Mouse (Mus musculus) liver, embryonic 14.5 days (tissue): ENCODE data around the gene Irf2bp2. TPM values are rescaled to one million over a fixed set of nuclear protein-coding genes. Genes with fewer than 3 reads are reported as not detected.

ENCODE experiments used
- ATAC-seq: fragments of 200-750 bp; cut with Nextera tagmentation; 2 replicates; pipeline ENCODE4 v1.8.0; 2017; ENCODE audit warnings: moderate number of reproducible peaks, mild to moderate bottlenecking, moderate library complexity; ENCODE audit not compliant: insufficient read depth
- DNase-seq, 3 experiments: peaks; one replicate each; pipeline ENCODE4 v3.0.0-alpha.2; 2012 to 2013; ENCODE audit warnings: low read depth in 3 of 3, low spot score in 3 of 3
- H3K27ac ChIP-seq: fragments of 300-500 bp; sonication (generic); 2 replicates; pipeline ENCODE4 v1.5.1; 2014; ENCODE audit warnings: moderate library complexity, mild to moderate bottlenecking, control low read depth, inconsistent platforms
- H3K27me3 ChIP-seq: fragments of 300-500 bp; sonication (generic); 2 replicates; pipeline ENCODE4 v1.6.1; 2014; ENCODE audit warnings: mild to moderate bottlenecking, low read length, moderate library complexity; ENCODE audit not compliant: control insufficient read depth, insufficient read depth
- H3K36me3 ChIP-seq: fragments of 300-500 bp; sonication (generic); replicated peaks from 2 replicates; pipeline ENCODE4 v1.6.1; 2014; ENCODE audit warnings: low read depth; ENCODE audit not compliant: control insufficient read depth, insufficient read depth
- H3K4me1 ChIP-seq, 2 experiments: fragments of 200-500 bp in 1 of 2; fragments of 300-500 bp in 1 of 2; sonication (generic) in 1 of 2; replicated peaks; 2 replicates each; pipeline ENCODE4 v1.6.1; 2012 to 2014; ENCODE audit warnings: antibody characterized with exemption in 1 of 2, inconsistent platforms in 1 of 2, low read length in 1 of 2; ENCODE audit not compliant: control insufficient read depth in 2 of 2, insufficient read depth in 2 of 2
- H3K4me2 ChIP-seq: fragments of 300-500 bp; sonication (generic); 2 replicates; pipeline ENCODE4 v1.6.1; 2014; ENCODE audit warnings: low read depth, mild to moderate bottlenecking, control low read depth, moderate library complexity
- H3K4me3 ChIP-seq, 2 experiments: fragments of 200-500 bp in 1 of 2; fragments of 300-500 bp in 1 of 2; sonication (generic) in 1 of 2; 2 replicates each; pipeline ENCODE4 v1.5.1; 2012 to 2014; ENCODE audit warnings: low read depth in 2 of 2, low read length in 2 of 2, mild to moderate bottlenecking in 2 of 2, control low read depth in 1 of 2, inconsistent platforms in 1 of 2, moderate library complexity in 1 of 2; ENCODE audit not compliant: insufficient read depth in 1 of 2
- H3K9ac ChIP-seq: fragments of 300-500 bp; sonication (generic); replicated peaks from 2 replicates; pipeline ENCODE4 v1.6.1; 2014; ENCODE audit warnings: mild to moderate bottlenecking, control low read depth, moderate library complexity
- H3K9me3 ChIP-seq: fragments of 300-500 bp; sonication (generic); 2 replicates; pipeline ENCODE4 v1.6.1; 2016; ENCODE audit warnings: low read length, mixed read lengths; ENCODE audit not compliant: control insufficient read depth
- CTCF ChIP-seq: IDR thresholded peaks from 2 replicates; pipeline ENCODE4 v1.5.1; 2016; ENCODE audit warnings: antibody characterized with exemption, low read depth, control low read depth
- EP300 ChIP-seq: IDR thresholded peaks from 2 replicates; pipeline ENCODE4 v1.6.1; 2016; ENCODE audit warnings: antibody characterized with exemption, low read depth
- WGBS: fragments of 180-500 bp; shearing (Covaris S2); extraction: QIAGEN DNeasy Blood & Tissue Kit; methylation state at CpG from one replicate; pipeline ENCODE4 v1.1.7; 2014; ENCODE audit not compliant: insufficient replicate concordance; 5-methylcytosine and 5-hydroxymethylcytosine counted together
- polyA plus RNA-seq, 2 experiments: library from polyadenylated mRNA; depleted of rRNA in 1 of 2; stranded (reverse) in 1 of 2; unstranded in 1 of 2; fragments of >200 nt; fragmentation: Nextera tagmentation in 1 of 2; extraction: Ambion mirVana in 1 of 2; gene quantifications; 2 replicates each; pipeline versions ENCODE4 v1.2.1 to v1.2.3; 2012 to 2014

Irf2bp2 gene
- polyA plus RNA-seq, 2 experiments = 2.8 to 10.9 TPM

- H3K9ac ChIP-seq = peak overlapping the region; percentile 74
- H3K4me2 ChIP-seq = peak overlapping the region; percentile 89
- DNase-seq (peak; percentile 85 to 88 (median 88)), ATAC-seq (peak; percentile 78)
- TF ChIP-seq CTCF (peak; percentile 46; the same call in 1 of the 2 replicates), EP300 (no peak; the same call in 1 of the 2 replicates)
- no peaks in the 10 kb centered on the region for H3K9me3 ChIP-seq
- no peaks in the 10 kb centered on the region for H3K27me3 ChIP-seq
- WGBS = under 1% methylated on average over 48 of the region's 48 CpGs
- no peaks in the 10 kb centered on the region; the same call in 1 of the 2 replicates for H3K36me3 ChIP-seq
- H3K4me1 ChIP-seq = peaks cover 42 to 46% of the 10 kb centered on the region in 2 experiments
- H3K27ac ChIP-seq = peak overlapping the region; percentile 74
- H3K4me3 ChIP-seq = peak overlapping the region; percentile 62 to 75
These were observed 755 bp upstream of the Irf2bp2 start for GRCm38 (mm10) chr8:126594481-126595000.

GRCm38 (mm10) chr8:126592771-126593571, 815 bp downstream of the Irf2bp2 start:
- Histone ChIP-seq H3K9ac (peak overlapping the region; percentile 74), H3K27ac (peak overlapping the region; percentile 54), H3K4me2 (peak overlapping the region; percentile 89), H3K4me1 (peaks cover 33 to 35% of the 10 kb centered on the region in 2 experiments), H3K9me3 (no peaks in the 10 kb centered on the region), H3K27me3 (no peaks in the 10 kb centered on the region), H3K36me3 (no peaks in the 10 kb centered on the region; the same call in 1 of the 2 replicates), H3K4me3 (peak overlapping the region; percentile 75 to 89)
- ATAC-seq (no peak), DNase-seq (no peak)
- TF ChIP-seq EP300 (no peak), CTCF (no peak)
- WGBS = under 1% methylated on average over 108 of the region's 113 CpGs

GRCm38 (mm10) chr8:126592381-126592770, 1.4 kb downstream of the Irf2bp2 start:
- DNase-seq (no peak), ATAC-seq (no peak)
- Histone ChIP-seq H3K27me3 (no peaks in the 10 kb centered on the region), H3K9ac (peak overlapping the region; percentile 74), H3K4me3 (peak overlapping the region; percentile 75 to 89), H3K27ac (peak overlapping the region; percentile 54), H3K4me1 (peaks cover 32 to 34% of the 10 kb centered on the region in 2 experiments), H3K9me3 (no peaks in the 10 kb centered on the region), H3K36me3 (no peaks in the 10 kb centered on the region; the same call in 1 of the 2 replicates), H3K4me2 (peak overlapping the region; percentile 89)
- TF ChIP-seq EP300 (no peak), CTCF (no peak)
- WGBS = under 1% methylated on average over 41 of the region's 45 CpGs

GRCm38 (mm10) chr8:126591821-126592268, 1.9 kb downstream of the Irf2bp2 start:
- Histone ChIP-seq H3K4me1 (peaks cover 28 to 32% of the 10 kb centered on the region in 2 experiments), H3K36me3 (no peaks in the 10 kb centered on the region; the same call in 1 of the 2 replicates), H3K9me3 (no peaks in the 10 kb centered on the region), H3K27ac (peak overlapping the region; percentile 54), H3K27me3 (no peaks in the 10 kb centered on the region), H3K9ac (peak overlapping the region; percentile 74), H3K4me2 (peak overlapping the region; percentile 89), H3K4me3 (peak overlapping the region; percentile 75 to 89)
- WGBS = 0% methylated on average over 9 of the region's 9 CpGs
- ATAC-seq (no peak), DNase-seq (peak in 1 of 3 experiments; percentile 59)
- 0 out of 2 replicates have a peak, but pooled peaks have one; percentile 13 for TF ChIP-seq CTCF
- no peak for TF ChIP-seq EP300
